Mouse (Mus musculus): Measurements from ENCODE around the gene Tmc5. TPM values are rescaled to one million over a fixed set of nuclear protein-coding genes. Genes with fewer than 3 reads are reported as not detected.

The Tmc5 gene
- polyA plus RNA-seq, 1 experiment from 2014 or later, result 0.27 TPM

DNA sequence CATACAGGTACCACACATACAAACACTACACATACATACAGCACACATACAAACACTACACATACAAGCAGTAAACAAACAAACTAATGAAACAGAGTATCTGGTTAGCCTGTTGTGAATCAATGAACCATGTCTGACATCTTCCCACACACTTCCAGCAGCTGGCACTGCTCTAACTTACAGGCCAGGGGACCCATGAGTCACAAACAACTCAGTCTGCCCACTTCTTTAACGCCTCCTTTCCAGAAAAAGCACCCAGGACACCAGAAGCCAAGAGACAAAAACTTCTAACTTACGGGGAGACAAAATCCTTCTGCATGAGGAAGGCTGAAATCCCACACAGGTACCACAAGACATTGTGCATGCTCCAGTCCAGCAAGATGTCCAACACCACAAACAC lies 94.2 kb downstream of the Tmc5 start:
- WGBS, result 91% methylated on average over 2 of the region's 2 CpGs
- no peaks in the 10 kb centered on the region for H3K4me1 ChIP-seq (ENCODE audit: control insufficient read depth, insufficient read depth, low read length)
- DNase-seq (ENCODE audit: low spot score) (no peak), ATAC-seq (no peak)
- H3K27me3 ChIP-seq (replicated peaks; ENCODE audit: control insufficient read depth, insufficient read depth, low read length), result no peaks in the 10 kb centered on the region
- H3K9ac ChIP-seq (ENCODE audit: low read length), result no peak overlapping the region
- H3K9me3 ChIP-seq (replicated peaks; ENCODE audit: control insufficient read depth, low read length), result no peaks in the 10 kb centered on the region
- no peak overlapping the region for H3K4me2 ChIP-seq (ENCODE audit: low read length)
- peaks cover 97% of the 10 kb centered on the region for H3K36me3 ChIP-seq (ENCODE audit: control insufficient read depth, insufficient read depth, low read length)
- no peak overlapping the region for H3K27ac ChIP-seq (ENCODE audit: low read depth, low read length)
- H3K4me3 ChIP-seq (ENCODE audit: low read depth, low read length), result no peak overlapping the region

DNA sequence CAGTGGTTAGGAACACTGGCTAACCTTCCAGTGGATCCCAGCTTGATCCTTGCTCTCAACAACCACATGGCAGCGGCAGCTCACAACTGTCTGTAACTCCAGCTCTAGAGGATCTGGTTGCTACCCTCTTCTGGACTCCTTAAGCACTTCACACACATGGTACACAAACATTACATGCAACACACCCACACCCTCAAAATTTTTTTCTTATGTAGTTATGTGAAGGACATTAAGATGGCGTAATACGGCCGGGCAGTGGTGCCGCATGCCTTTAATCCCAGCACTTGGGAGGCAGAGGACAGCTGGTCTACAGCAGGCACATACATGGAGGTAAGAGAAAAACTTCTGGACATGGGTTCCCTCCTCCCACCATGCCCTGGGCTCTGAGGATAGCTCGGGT lies 99.0 kb downstream of the Tmc5 start:
- H3K4me2 ChIP-seq (ENCODE audit: low read length), result no peak overlapping the region
- ATAC-seq (no peak), DNase-seq (ENCODE audit: low spot score) (no peak)
- H3K27ac ChIP-seq (ENCODE audit: low read depth, low read length), result no peak overlapping the region
- no peaks in the 10 kb centered on the region for H3K27me3 ChIP-seq (replicated peaks; ENCODE audit: control insufficient read depth, insufficient read depth, low read length)
- 98% methylated on average over 6 of the region's 6 CpGs for WGBS
- H3K36me3 ChIP-seq (ENCODE audit: control insufficient read depth, insufficient read depth, low read length), result peaks cover 74% of the 10 kb centered on the region
- no peaks in the 10 kb centered on the region for H3K4me1 ChIP-seq (ENCODE audit: control insufficient read depth, insufficient read depth, low read length)
- H3K9ac ChIP-seq (ENCODE audit: low read length), result no peak overlapping the region
- no peak overlapping the region for H3K4me3 ChIP-seq (ENCODE audit: low read depth, low read length)
- no peaks in the 10 kb centered on the region for H3K9me3 ChIP-seq (replicated peaks; ENCODE audit: control insufficient read depth, low read length)

DNA sequence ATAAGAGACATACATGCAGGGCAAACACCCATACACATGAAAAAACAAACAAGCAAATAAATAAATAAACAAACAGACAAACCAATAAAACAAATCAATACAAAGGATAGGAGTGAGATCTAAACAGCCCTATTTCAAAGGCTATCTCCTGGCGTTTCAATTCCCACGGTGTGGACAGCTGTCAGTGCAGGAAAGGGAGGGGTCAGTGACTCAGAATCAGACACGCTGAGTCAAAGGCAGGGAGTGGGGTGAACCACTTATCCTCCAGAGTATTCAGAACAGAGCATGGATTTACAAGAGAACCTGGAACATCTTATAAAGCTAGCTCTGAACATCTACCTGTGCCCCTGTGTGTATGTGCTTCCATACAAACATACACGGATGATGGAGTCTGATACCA lies 100.1 kb downstream of the Tmc5 start:
- ATAC-seq (no peak), DNase-seq (ENCODE audit: low spot score) (no peak)
- Histone ChIP-seq H3K27ac (ENCODE audit: low read depth, low read length) (no peak overlapping the region), H3K4me1 (ENCODE audit: control insufficient read depth, insufficient read depth, low read length) (no peaks in the 10 kb centered on the region), H3K4me3 (ENCODE audit: low read depth, low read length) (no peak overlapping the region), H3K9me3 (replicated peaks; ENCODE audit: control insufficient read depth, low read length) (no peaks in the 10 kb centered on the region), H3K27me3 (replicated peaks; ENCODE audit: control insufficient read depth, insufficient read depth, low read length) (no peaks in the 10 kb centered on the region), H3K4me2 (ENCODE audit: low read length) (no peak overlapping the region), H3K9ac (ENCODE audit: low read length) (no peak overlapping the region), H3K36me3 (ENCODE audit: control insufficient read depth, insufficient read depth, low read length) (peaks cover 71% of the 10 kb centered on the region)
- WGBS, result 89% methylated on average over 4 of the region's 4 CpGs

DNA sequence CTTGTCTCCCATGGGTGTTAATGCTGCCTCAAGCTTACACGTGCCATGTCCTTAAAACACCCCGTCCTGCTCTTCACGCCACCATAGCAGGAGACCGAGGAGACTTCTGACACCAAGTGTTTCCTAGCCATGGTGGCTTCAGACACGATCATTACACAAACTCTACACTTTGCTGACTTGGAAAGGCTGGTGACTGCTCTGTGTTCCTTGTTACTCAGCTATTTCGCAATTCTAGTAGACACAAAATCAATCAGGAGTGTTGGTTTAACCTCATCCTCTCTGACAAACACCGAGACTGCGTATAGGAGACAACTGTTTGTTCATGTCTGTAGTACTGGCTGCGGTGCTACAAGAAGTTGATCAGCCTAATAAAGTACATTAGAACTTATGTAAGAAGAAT lies 101.8 kb downstream of the Tmc5 start:
- H3K36me3 ChIP-seq (ENCODE audit: control insufficient read depth, insufficient read depth, low read length), result peaks cover 56% of the 10 kb centered on the region
- no peak overlapping the region for H3K4me3 ChIP-seq (ENCODE audit: low read depth, low read length)
- no peaks in the 10 kb centered on the region for H3K27me3 ChIP-seq (replicated peaks; ENCODE audit: control insufficient read depth, insufficient read depth, low read length)
- H3K4me1 ChIP-seq (ENCODE audit: control insufficient read depth, insufficient read depth, low read length), result peaks cover 7% of the 10 kb centered on the region
- no peak for ATAC-seq
- H3K9ac ChIP-seq (ENCODE audit: low read length), result no peak overlapping the region
- no peak overlapping the region for H3K27ac ChIP-seq (ENCODE audit: low read depth, low read length)
- 90% methylated on average over 9 of the region's 9 CpGs for WGBS
- H3K4me2 ChIP-seq (ENCODE audit: low read length), result no peak overlapping the region
- no peak for DNase-seq (ENCODE audit: low spot score)
- no peaks in the 10 kb centered on the region for H3K9me3 ChIP-seq (replicated peaks; ENCODE audit: control insufficient read depth, low read length)

DNA sequence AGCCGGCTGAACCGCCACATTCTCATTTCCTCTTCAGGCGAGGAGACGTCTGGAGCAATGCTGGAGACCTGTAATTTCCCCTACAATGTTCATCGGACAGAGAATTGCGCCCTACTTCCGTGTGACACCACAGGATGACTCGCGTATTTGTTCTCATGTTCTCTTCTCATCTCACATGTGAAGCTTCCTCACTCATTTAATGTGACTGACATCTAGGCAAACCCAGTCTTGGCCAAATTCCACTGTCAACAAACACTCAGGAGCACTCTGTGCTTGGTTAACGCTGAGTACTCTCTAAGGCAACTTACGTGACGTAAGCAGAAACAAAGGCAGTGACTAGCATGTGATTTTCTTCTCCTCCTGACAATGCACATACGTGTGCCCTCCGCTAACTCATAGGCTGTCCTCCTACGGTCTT lies 106.1 kb downstream of the Tmc5 start:
- WGBS, result 89% methylated on average over 15 of the region's 15 CpGs
- no peak overlapping the region for H3K4me2 ChIP-seq (ENCODE audit: low read length)
- no peak overlapping the region for H3K4me3 ChIP-seq (ENCODE audit: low read depth, low read length)
- DNase-seq (ENCODE audit: low spot score), result no peak
- H3K9ac ChIP-seq (ENCODE audit: low read length), result no peak overlapping the region
- H3K4me1 ChIP-seq (ENCODE audit: control insufficient read depth, insufficient read depth, low read length), result peaks cover 21% of the 10 kb centered on the region
- H3K27ac ChIP-seq (ENCODE audit: low read depth, low read length), result no peak overlapping the region
- no peaks in the 10 kb centered on the region for H3K27me3 ChIP-seq (replicated peaks; ENCODE audit: control insufficient read depth, insufficient read depth, low read length)
- no peaks in the 10 kb centered on the region for H3K9me3 ChIP-seq (replicated peaks; ENCODE audit: control insufficient read depth, low read length)
- H3K36me3 ChIP-seq (ENCODE audit: control insufficient read depth, insufficient read depth, low read length), result peaks cover 16% of the 10 kb centered on the region
- ATAC-seq, result no peak

DNA sequence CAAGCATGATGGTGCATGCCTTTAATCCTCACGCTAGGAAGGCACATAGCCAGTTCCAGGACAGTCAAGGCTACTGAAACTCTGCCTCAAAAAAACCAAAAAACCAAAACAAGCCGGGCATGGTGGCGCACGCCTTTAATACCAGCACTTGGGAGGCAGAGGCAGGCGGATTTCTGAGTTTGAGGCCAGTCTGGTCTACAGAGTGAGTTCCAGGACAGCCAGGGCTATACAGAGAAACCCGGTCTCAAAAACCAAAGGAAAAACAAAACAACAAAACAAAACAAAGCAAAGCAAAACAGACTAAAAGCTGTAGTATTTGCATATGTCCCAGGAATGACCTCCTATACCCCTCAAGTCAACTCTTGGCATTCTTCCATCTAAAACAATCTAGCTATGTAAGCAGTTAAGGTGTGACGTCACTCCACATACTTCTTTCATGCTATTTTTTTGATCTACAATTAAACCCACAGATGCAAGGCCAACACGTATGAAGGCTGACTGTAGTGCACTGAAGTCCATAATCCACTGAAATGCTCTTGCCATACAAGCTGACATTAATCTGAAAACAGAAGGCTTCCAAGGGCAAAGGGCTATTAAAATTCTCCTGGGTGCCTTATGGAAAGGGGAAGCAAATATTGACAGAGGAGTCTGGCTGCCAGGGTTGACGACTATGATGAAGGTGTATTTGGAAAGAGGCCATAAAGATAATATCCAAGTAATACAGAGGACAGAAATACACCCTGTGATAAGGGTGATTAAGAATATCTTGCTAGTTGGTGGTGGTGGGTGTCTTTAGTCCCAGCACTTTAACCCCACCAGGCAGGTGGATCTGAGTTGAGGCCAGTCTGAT lies 107.1 kb downstream of the Tmc5 start:
- H3K27ac ChIP-seq (ENCODE audit: low read depth, low read length), result no peak overlapping the region
- peaks cover 9% of the 10 kb centered on the region; the same call in 1 of the 2 replicates for H3K36me3 ChIP-seq (ENCODE audit: control insufficient read depth, insufficient read depth, low read length)
- peak overlapping the region; percentile 93; the same call in 1 of the 2 replicates for H3K9ac ChIP-seq (ENCODE audit: low read length)
- H3K4me1 ChIP-seq (ENCODE audit: control insufficient read depth, insufficient read depth, low read length), result peaks cover 21% of the 10 kb centered on the region
- H3K4me3 ChIP-seq (ENCODE audit: low read depth, low read length), result peak overlapping the region; percentile 92
- DNase-seq (ENCODE audit: low spot score) (peak; percentile 17), ATAC-seq (no peak)
- H3K9me3 ChIP-seq (replicated peaks; ENCODE audit: control insufficient read depth, low read length), result no peaks in the 10 kb centered on the region
- peak overlapping the region; percentile 60 for H3K4me2 ChIP-seq (ENCODE audit: low read length)
- no peaks in the 10 kb centered on the region for H3K27me3 ChIP-seq (replicated peaks; ENCODE audit: control insufficient read depth, insufficient read depth, low read length)
- 82% methylated on average over 9 of the region's 9 CpGs for WGBS

DNA sequence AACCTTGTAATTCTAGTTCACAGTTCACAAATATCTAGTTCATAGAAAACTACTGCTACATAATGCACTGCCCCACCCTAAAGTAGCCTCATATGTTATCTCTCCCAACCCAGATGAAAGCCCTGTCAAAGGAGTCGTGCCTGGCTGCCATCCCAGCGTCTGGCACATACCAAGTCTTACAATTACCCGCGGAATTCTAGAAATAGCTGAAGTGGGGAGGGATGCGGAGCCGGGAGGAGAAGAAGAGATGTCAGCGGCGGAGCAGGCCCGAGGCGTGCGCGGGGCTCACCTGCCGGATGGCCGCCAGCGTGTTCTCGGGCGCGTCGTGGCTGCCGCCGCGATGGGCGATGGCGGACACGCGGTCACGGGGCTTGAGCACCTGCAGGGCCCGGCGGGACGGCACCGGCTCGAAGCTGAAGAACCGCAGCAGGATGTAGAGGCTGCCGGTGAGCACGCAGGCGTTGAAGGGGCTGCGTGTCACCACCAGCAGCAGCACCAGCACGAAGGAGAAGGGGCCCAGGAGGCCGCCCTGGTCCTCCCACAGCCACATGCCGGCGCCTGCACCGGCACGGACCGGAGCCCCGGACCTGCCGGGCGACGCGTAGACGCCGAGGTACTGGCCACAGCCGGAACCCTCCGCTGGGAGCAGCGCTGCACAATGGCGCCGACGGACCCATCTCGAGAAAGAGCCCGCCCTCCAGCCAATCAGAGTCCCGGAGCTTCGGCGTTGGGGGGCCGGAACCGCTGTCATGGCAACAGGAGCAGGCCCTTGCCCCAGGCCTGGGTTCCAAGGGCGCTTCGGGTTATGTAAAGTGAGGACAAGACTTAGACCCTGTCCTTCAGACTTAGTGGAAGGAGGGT lies 108.2 kb downstream of the Tmc5 start, which contains the start of gene Gde1:
Gde1 (minus strand) TSS at position 678 of the 861 bp plus-strand sequence.
- DNase-seq (ENCODE audit: low spot score) (peak; percentile 93), ATAC-seq (peak; percentile 97)
- no peaks in the 10 kb centered on the region for H3K27me3 ChIP-seq (replicated peaks; ENCODE audit: control insufficient read depth, insufficient read depth, low read length)
- H3K4me1 ChIP-seq (ENCODE audit: control insufficient read depth, insufficient read depth, low read length), result peaks cover 21% of the 10 kb centered on the region
- peak within 1 kb of the TSS; percentile 60 for H3K4me2 ChIP-seq (ENCODE audit: low read length)
- peak within 1 kb of the TSS; percentile 93 for H3K9ac ChIP-seq (ENCODE audit: low read length)
- peak within 1 kb of the TSS; percentile 94 for H3K27ac ChIP-seq (ENCODE audit: low read depth, low read length)
- under 1% methylated on average over 64 of the region's 66 CpGs for WGBS
- H3K9me3 ChIP-seq (replicated peaks; ENCODE audit: control insufficient read depth, low read length), result no peaks in the 10 kb centered on the region
- H3K4me3 ChIP-seq (ENCODE audit: low read depth, low read length), result peak within 1 kb of the TSS; percentile 92
- H3K36me3 ChIP-seq (ENCODE audit: control insufficient read depth, insufficient read depth, low read length), result peaks cover 9% of the 10 kb centered on the region; the same call in 1 of the 2 replicates

DNA sequence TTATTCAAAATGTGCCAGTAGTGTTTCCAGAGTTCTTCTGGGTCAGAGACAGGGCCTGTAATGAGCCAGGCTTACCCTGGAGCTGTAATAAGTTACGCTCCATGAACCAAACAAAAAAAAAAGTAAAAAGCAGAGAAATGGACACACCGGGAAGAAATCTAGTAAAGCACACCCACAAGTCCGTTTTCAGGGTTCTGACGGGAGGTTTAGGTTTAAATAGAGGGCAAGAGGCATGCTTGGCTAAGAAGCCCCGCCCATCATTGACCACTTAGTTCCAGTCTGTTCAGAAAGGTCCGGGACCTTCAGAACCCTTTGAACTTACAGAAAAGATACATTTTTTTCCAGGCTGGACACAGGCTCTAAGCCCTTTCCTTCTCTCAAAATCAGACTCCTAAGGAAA lies 109.0 kb downstream of the Tmc5 start:
- no peak for ATAC-seq
- WGBS, result 30% methylated on average over 6 of the region's 6 CpGs

More for the DNA sequence above, 109.0 kb downstream of the Tmc5 start:
- H3K4me2 ChIP-seq (ENCODE audit: low read length), result peak overlapping the region; percentile 60
- H3K27ac ChIP-seq (ENCODE audit: low read depth, low read length), result no peak overlapping the region; the same call in 1 of the 2 replicates
- H3K9me3 ChIP-seq (replicated peaks; ENCODE audit: control insufficient read depth, low read length), result no peaks in the 10 kb centered on the region
- 0 out of 2 replicates have a peak overlapping the region, but pooled peaks have one; percentile 93 for H3K9ac ChIP-seq (ENCODE audit: low read length)
- no peaks in the 10 kb centered on the region for H3K27me3 ChIP-seq (replicated peaks; ENCODE audit: control insufficient read depth, insufficient read depth, low read length)
- no peak for DNase-seq (ENCODE audit: low spot score)
- H3K4me1 ChIP-seq (ENCODE audit: control insufficient read depth, insufficient read depth, low read length), result peaks cover 21% of the 10 kb centered on the region
- peak overlapping the region; percentile 92 for H3K4me3 ChIP-seq (ENCODE audit: low read depth, low read length)
- H3K36me3 ChIP-seq (ENCODE audit: control insufficient read depth, insufficient read depth, low read length), result peaks cover 9% of the 10 kb centered on the region; the same call in 1 of the 2 replicates
